Mouse (Mus musculus): ENCODE data around the gene Ppp1ca. TPM values are rescaled to one million over a fixed set of nuclear protein-coding genes. Genes with fewer than 3 reads are reported as not detected.

Ppp1ca gene
- polyA plus RNA-seq, 1 experiment, result 421 TPM

- peaks cover 4% of the 10 kb centered on the region for H3K4me1 ChIP-seq (ENCODE audit: control insufficient read depth, insufficient read depth, low read length)
- no peak for TF ChIP-seq POLR2A (IDR thresholded peaks at IDR 0.05; ENCODE audit: extremely low read depth, insufficient read depth, low read length)
- TF ChIP-seq CTCF (IDR thresholded peaks at IDR 0.05; ENCODE audit: extremely low read depth, insufficient read depth, low read length), result no peak
- no peak overlapping the region for H3K4me3 ChIP-seq (ENCODE audit: insufficient read depth, low read length)
- peak overlapping the region; percentile 88 for H3K27ac ChIP-seq (ENCODE audit: insufficient read depth, low read length)
Observed at GRCm38 (mm10) chr19:4183689-4184088, 8.2 kb upstream of the Ppp1ca start.

- Histone ChIP-seq H3K4me3 (ENCODE audit: insufficient read depth, low read length) (no peak overlapping the region), H3K4me1 (ENCODE audit: control insufficient read depth, insufficient read depth, low read length) (peaks cover 4% of the 10 kb centered on the region), H3K27ac (ENCODE audit: insufficient read depth, low read length) (no peak overlapping the region)
- TF ChIP-seq POLR2A (IDR thresholded peaks at IDR 0.05; ENCODE audit: extremely low read depth, insufficient read depth, low read length) (no peak), CTCF (IDR thresholded peaks at IDR 0.05; ENCODE audit: extremely low read depth, insufficient read depth, low read length) (no peak)
Observed at GRCm38 (mm10) chr19:4184976-4185975, 6.6 kb upstream of the Ppp1ca start.

GRCm38 (mm10) chr19:4187303-4187702 lies 4.6 kb upstream of the Ppp1ca start:
- no peak overlapping the region for H3K27ac ChIP-seq (ENCODE audit: insufficient read depth, low read length)
- H3K4me1 ChIP-seq (ENCODE audit: control insufficient read depth, insufficient read depth, low read length), result peaks cover 2% of the 10 kb centered on the region; the same call in 1 of the 2 replicates
- no peak overlapping the region for H3K4me3 ChIP-seq (ENCODE audit: insufficient read depth, low read length)
- TF ChIP-seq CTCF (IDR thresholded peaks at IDR 0.05; ENCODE audit: extremely low read depth, insufficient read depth, low read length), result no peak
- TF ChIP-seq POLR2A (IDR thresholded peaks at IDR 0.05; ENCODE audit: extremely low read depth, insufficient read depth, low read length), result no peak

GRCm38 (mm10) chr19:4189051-4189620 lies 2.7 kb upstream of the Ppp1ca start:
- H3K4me3 ChIP-seq (ENCODE audit: insufficient read depth, low read length), result no peak overlapping the region
- TF ChIP-seq POLR2A (IDR thresholded peaks at IDR 0.05; ENCODE audit: extremely low read depth, insufficient read depth, low read length) (no peak), CTCF (IDR thresholded peaks at IDR 0.05; ENCODE audit: extremely low read depth, insufficient read depth, low read length) (no peak)
- H3K4me1 ChIP-seq (ENCODE audit: control insufficient read depth, insufficient read depth, low read length), result peaks cover 5% of the 10 kb centered on the region; the same call in 1 of the 2 replicates
- no peak overlapping the region for H3K27ac ChIP-seq (ENCODE audit: insufficient read depth, low read length)

- TF ChIP-seq CTCF (IDR thresholded peaks at IDR 0.05; ENCODE audit: extremely low read depth, insufficient read depth, low read length) (no peak), POLR2A (IDR thresholded peaks at IDR 0.05; ENCODE audit: extremely low read depth, insufficient read depth, low read length) (no peak)
- peak within 1 kb of the TSS; percentile 97 for H3K4me3 ChIP-seq (ENCODE audit: insufficient read depth, low read length)
- H3K4me1 ChIP-seq (ENCODE audit: control insufficient read depth, insufficient read depth, low read length), result peaks cover 7% of the 10 kb centered on the region; the same call in 1 of the 2 replicates
- peak within 1 kb of the TSS; percentile 93 for H3K27ac ChIP-seq (ENCODE audit: insufficient read depth, low read length)
Observed at GRCm38 (mm10) chr19:4190831-4191334, 982 bp upstream of the Ppp1ca start, which contains the start of gene Tbc1d10c. Gene Tbc1d10c (minus strand): TSS chr19:4191284.

- TF ChIP-seq CTCF (IDR thresholded peaks at IDR 0.05; ENCODE audit: extremely low read depth, insufficient read depth, low read length) (no peak), POLR2A (IDR thresholded peaks at IDR 0.05; ENCODE audit: extremely low read depth, insufficient read depth, low read length) (no peak)
- Histone ChIP-seq H3K4me3 (ENCODE audit: insufficient read depth, low read length) (peak overlapping the region; percentile 97), H3K4me1 (ENCODE audit: control insufficient read depth, insufficient read depth, low read length) (peaks cover 7% of the 10 kb centered on the region; the same call in 1 of the 2 replicates), H3K27ac (ENCODE audit: insufficient read depth, low read length) (peak overlapping the region; percentile 93)
Observed at GRCm38 (mm10) chr19:4192251-4192985, 553 bp downstream of the Ppp1ca start.

GRCm38 (mm10) chr19:4193129-4193528 lies 1.3 kb downstream of the Ppp1ca start:
- Histone ChIP-seq H3K4me3 (ENCODE audit: insufficient read depth, low read length) (peak overlapping the region; percentile 97), H3K27ac (ENCODE audit: insufficient read depth, low read length) (no peak overlapping the region), H3K4me1 (ENCODE audit: control insufficient read depth, insufficient read depth, low read length) (peaks cover 7% of the 10 kb centered on the region; the same call in 1 of the 2 replicates)
- no peak for TF ChIP-seq POLR2A (IDR thresholded peaks at IDR 0.05; ENCODE audit: extremely low read depth, insufficient read depth, low read length)

GRCm38 (mm10) chr19:4194021-4194724 lies 2.3 kb downstream of the Ppp1ca start:
- Histone ChIP-seq H3K4me1 (ENCODE audit: control insufficient read depth, insufficient read depth, low read length) (peaks cover 7% of the 10 kb centered on the region; the same call in 1 of the 2 replicates), H3K4me3 (ENCODE audit: insufficient read depth, low read length) (0 out of 2 replicates have a peak overlapping the region, but pooled peaks have one; percentile 97), H3K27ac (ENCODE audit: insufficient read depth, low read length) (no peak overlapping the region)
- no peak for TF ChIP-seq POLR2A (IDR thresholded peaks at IDR 0.05; ENCODE audit: extremely low read depth, insufficient read depth, low read length)
- no peak for TF ChIP-seq CTCF (IDR thresholded peaks at IDR 0.05; ENCODE audit: extremely low read depth, insufficient read depth, low read length)
